Mouse (Mus musculus): ENCODE measurements around the gene Zbtb16. TPM values are rescaled to one million over a fixed set of nuclear protein-coding genes. Genes with fewer than 3 reads are reported as not detected.

The Zbtb16 gene
- polyA plus RNA-seq, 1 experiment from 2014 or later = 7.9 TPM

DNA sequence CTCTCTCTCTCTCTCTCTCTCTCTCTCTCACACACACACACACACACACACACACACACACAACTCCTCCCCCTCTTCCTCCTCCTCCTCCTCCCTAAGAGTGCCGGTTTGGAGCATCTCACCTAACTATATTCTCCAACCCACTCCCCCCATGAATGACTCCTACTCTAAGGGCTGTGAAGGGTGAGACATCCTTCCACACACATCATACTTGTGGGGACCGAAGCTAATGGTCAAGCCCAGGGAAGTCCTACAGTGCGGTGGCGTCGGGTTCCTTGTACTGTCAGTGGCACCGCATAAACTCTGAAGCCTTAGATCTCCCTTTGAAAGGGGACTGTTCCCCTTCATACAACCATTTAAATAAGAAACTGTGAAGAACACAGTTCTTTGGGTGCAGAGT lies 110.9 kb downstream of the Zbtb16 start:
- Histone ChIP-seq H3K27ac (no peak overlapping the region), H3K36me3 (replicated peaks) (no peaks in the 10 kb centered on the region)
- 90% methylated on average over 6 of the region's 6 CpGs for WGBS

DNA sequence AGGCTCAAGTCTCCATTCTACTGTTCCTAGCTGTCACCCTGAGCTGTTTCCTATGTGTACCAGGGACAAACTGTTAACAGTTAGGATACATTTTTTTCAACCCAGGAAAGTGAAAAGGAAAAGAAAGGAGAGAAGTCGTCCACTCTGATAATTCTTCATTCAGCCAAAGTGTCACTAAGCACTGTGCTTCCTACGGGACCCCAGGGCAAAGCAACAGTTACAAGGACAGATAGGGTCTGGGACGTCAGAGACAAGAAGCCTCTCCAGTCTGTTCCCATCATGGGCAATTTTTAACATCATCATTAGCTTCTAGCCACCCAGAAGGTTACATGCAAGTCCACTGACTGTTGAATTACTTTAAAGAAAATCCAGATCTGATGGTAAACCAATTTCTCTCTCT lies 111.3 kb downstream of the Zbtb16 start:
- no peak overlapping the region for H3K4me2 ChIP-seq
- H3K9me3 ChIP-seq = no peaks in the 10 kb centered on the region
- no peak overlapping the region for H3K27ac ChIP-seq
- ATAC-seq (replicated peaks) = no peak
- H3K36me3 ChIP-seq (replicated peaks) = no peaks in the 10 kb centered on the region
- no peak overlapping the region for H3K9ac ChIP-seq
- peaks cover 36% of the 10 kb centered on the region for H3K4me1 ChIP-seq
- no peaks in the 10 kb centered on the region for H3K27me3 ChIP-seq (replicated peaks)
- no peak overlapping the region for H3K4me3 ChIP-seq
- WGBS = 67% methylated on average over 3 of the region's 3 CpGs

More for the DNA sequence above, 110.9 kb downstream of the Zbtb16 start:
- Histone ChIP-seq H3K9ac (no peak overlapping the region), H3K27me3 (replicated peaks) (no peaks in the 10 kb centered on the region), H3K4me2 (no peak overlapping the region), H3K4me1 (peaks cover 36% of the 10 kb centered on the region), H3K9me3 (no peaks in the 10 kb centered on the region), H3K4me3 (no peak overlapping the region)
- no peak for ATAC-seq (replicated peaks)

DNA sequence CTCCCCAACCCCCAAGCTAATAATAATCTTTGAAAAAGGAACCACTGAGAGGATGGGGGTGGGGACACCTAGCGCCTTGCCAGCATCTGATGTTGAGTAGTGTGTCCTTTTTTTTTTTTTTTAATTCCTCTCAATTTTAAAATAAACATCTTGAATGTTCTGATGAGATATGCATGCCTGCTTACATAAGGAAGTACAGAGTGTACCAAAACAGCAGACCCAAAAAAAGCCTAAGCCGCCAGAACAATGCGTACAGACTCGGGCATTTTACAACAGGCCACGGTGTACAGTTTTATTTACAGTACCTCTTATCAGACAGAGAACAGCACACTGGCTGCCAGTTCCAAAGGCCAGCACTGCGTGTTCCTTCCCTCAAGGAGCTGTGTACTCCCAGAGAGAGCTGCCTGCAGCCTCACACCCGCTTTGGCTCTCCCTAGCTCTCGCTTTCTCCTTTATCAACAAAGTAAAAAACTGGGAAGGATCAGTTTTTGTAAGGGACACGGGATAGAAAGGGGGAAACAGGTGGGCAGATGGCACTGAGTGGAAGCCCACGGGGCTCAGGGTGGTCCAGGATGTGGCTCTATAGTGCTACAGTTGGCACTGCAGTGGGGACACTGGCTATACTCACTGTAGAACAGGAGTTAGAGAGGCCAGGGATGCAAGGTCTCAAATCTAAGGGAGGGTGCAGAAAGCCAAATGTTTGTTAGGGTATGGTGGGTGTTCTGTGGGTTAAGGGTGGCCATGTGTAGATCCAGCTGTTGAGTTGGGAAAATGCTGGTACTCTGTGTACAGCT lies 112.3 kb downstream of the Zbtb16 start:
- 0 out of 2 replicates have a peak, but pooled peaks have one; percentile 54 for ATAC-seq (replicated peaks)
- Histone ChIP-seq H3K27ac (peak overlapping the region; percentile 27), H3K4me3 (no peak overlapping the region), H3K4me1 (peaks cover 26% of the 10 kb centered on the region), H3K9me3 (no peaks in the 10 kb centered on the region), H3K4me2 (no peak overlapping the region), H3K9ac (no peak overlapping the region), H3K27me3 (replicated peaks) (no peaks in the 10 kb centered on the region), H3K36me3 (replicated peaks) (no peaks in the 10 kb centered on the region)
- 51% methylated on average over 10 of the region's 10 CpGs for WGBS

DNA sequence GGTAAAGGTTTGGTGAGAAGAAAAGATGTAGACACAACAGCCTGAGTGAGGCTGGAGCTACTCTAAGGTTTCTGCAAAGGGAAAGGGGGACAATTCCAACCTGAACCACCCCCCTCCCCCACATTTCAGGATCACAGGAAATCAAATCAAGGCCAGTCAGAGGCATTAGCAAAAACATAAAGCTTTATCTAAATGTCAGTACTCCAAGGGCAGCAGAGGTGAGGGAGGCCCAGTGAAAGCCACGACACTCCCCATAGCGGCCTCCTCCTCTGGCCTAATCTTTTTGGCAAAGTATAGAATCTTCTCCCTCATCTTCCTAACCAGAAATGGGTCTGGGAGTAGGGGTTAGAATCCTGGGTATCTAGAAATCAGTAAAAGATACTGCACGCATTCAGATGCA lies 113.0 kb downstream of the Zbtb16 start:
- Histone ChIP-seq H3K36me3 (replicated peaks) (no peaks in the 10 kb centered on the region), H3K4me2 (no peak overlapping the region), H3K4me3 (no peak overlapping the region), H3K9ac (no peak overlapping the region), H3K27ac (peak overlapping the region; percentile 27; the same call in 1 of the 2 replicates), H3K9me3 (no peaks in the 10 kb centered on the region), H3K4me1 (peaks cover 19% of the 10 kb centered on the region), H3K27me3 (replicated peaks) (no peaks in the 10 kb centered on the region)
- 36% methylated on average over 3 of the region's 3 CpGs for WGBS
- no peak for ATAC-seq (replicated peaks)

DNA sequence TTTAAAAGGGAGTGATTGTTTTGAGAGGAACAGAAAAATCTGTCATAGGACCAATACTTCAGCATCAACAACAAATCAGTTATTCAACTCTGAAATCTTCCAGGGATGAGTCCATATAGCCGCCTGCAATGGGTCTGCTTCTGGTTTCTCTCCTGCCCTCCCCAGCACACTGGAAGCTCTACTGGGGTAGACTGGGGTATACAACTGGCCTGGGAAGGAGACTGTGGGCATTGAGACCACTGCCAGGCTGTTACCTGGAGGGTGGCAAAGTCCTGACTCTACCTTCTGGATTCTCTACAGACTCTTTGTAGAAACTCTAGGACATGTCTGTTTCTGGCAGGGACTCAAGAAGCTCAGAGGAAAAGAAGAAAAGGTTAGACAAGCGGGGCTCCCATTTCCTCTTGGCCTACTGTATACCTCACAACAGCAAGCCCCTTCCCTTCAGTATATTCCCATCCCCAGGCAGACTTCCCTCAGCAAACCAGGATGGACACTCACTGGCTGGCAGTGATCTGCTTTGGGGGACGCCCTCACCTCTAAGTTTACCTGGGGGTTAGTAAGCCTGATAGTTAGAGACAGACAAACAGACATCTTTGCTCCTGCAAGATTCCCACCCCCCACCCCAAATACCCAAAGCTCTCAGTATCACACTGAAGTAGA lies 113.6 kb downstream of the Zbtb16 start:
- no peak for ATAC-seq (replicated peaks)
- Histone ChIP-seq H3K4me1 (peaks cover 18% of the 10 kb centered on the region), H3K9me3 (no peaks in the 10 kb centered on the region), H3K4me2 (no peak overlapping the region), H3K27ac (no peak overlapping the region), H3K36me3 (replicated peaks) (no peaks in the 10 kb centered on the region), H3K4me3 (no peak overlapping the region), H3K9ac (no peak overlapping the region), H3K27me3 (replicated peaks) (no peaks in the 10 kb centered on the region)
- WGBS = 90% methylated on average over 3 of the region's 3 CpGs

DNA sequence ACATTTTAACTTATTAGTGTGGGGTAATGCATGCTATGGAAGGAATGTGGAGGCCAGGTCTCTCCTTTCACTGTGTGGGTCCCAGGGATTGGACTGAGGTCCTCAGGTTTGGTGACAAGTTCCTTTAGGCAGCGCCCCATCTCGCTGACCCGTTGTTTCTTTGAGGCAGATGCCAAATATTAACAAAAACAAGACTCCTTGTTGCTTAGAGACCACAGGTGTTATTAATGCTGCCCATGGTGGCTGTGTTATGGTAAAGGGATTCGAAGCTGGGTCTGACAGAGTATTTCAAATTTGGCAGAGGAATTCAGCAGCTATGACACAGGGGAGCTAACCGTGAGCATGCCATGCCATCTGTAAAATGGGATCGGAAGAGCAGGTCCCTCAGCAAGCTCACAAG lies 114.4 kb downstream of the Zbtb16 start:
- WGBS = 93% methylated on average over 6 of the region's 6 CpGs
- no peak overlapping the region for H3K9ac ChIP-seq
- no peaks in the 10 kb centered on the region for H3K9me3 ChIP-seq
- no peaks in the 10 kb centered on the region for H3K36me3 ChIP-seq (replicated peaks)
- H3K27ac ChIP-seq = no peak overlapping the region
- no peak for ATAC-seq (replicated peaks)
- peaks cover 18% of the 10 kb centered on the region for H3K4me1 ChIP-seq
- H3K4me2 ChIP-seq = no peak overlapping the region
- H3K4me3 ChIP-seq = no peak overlapping the region
- no peaks in the 10 kb centered on the region for H3K27me3 ChIP-seq (replicated peaks)

DNA sequence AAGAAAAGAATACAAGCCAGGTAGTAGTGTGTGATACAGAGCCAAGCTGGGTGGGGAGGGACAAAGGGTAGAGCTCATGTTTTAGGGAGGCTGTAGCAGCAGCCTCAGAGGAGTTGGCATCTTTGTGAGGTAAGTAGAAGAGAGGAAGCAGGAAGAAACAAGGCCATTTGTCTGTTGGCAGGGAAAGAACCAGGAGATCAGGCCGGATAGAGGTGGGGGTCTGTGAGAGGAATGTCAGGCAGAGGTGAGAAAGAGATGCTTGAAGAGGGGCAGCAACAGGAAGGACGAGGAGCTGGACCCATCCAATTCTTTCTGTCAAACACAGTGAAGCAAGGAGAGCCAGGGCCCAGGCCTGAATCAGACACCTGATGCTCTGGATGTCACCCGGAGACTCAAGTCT lies 114.8 kb downstream of the Zbtb16 start:
- WGBS = 81% methylated on average over 3 of the region's 3 CpGs
- ATAC-seq (replicated peaks) = no peak

DNA sequence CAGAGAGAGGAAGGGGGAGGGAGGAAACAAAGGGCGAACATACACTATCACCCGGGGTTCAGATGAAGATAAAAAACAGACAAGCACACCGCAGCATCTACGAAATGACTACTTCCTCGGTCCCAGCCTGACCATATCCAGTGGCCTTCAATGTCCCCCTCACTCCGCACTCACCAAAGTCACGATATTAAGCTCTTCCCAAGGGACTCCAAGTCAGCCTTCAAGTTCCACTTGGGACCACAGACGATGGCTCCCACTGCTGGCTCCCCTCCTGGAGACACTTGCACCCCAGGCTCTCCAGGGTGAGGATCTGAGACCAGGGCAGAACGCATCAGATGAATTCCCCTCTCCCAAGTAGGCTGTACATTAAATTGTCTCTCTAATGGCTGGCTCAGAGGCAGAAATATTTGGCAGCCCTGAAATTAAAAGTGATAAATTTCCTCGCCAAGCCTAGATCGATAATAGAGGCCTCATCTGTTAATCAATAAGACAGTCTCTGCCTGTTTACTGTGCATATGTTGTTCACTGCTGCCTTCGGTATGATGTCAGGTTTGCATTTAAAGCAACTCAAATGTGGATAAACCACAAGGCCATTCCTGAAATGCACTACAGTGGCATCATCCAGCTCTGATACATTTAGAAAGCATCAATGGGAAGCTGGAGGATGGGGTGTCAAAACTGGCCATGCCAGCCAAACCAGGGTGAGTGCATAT lies 115.6 kb downstream of the Zbtb16 start:
- H3K9me3 ChIP-seq = no peaks in the 10 kb centered on the region
- H3K27ac ChIP-seq = no peak overlapping the region
- H3K9ac ChIP-seq = no peak overlapping the region
- no peak overlapping the region for H3K4me2 ChIP-seq
- no peaks in the 10 kb centered on the region for H3K36me3 ChIP-seq (replicated peaks)
- no peak overlapping the region for H3K4me3 ChIP-seq
- no peaks in the 10 kb centered on the region for H3K27me3 ChIP-seq (replicated peaks)
- ATAC-seq (replicated peaks) = no peak
- 78% methylated on average over 12 of the region's 12 CpGs for WGBS
- peaks cover 18% of the 10 kb centered on the region for H3K4me1 ChIP-seq

More for the DNA sequence above, 114.8 kb downstream of the Zbtb16 start:
- peaks cover 18% of the 10 kb centered on the region for H3K4me1 ChIP-seq
- H3K27ac ChIP-seq = no peak overlapping the region
- H3K36me3 ChIP-seq (replicated peaks) = no peaks in the 10 kb centered on the region
- H3K27me3 ChIP-seq (replicated peaks) = no peaks in the 10 kb centered on the region
- H3K4me3 ChIP-seq = no peak overlapping the region
- H3K4me2 ChIP-seq = no peak overlapping the region
- no peak overlapping the region for H3K9ac ChIP-seq
- no peaks in the 10 kb centered on the region for H3K9me3 ChIP-seq

DNA sequence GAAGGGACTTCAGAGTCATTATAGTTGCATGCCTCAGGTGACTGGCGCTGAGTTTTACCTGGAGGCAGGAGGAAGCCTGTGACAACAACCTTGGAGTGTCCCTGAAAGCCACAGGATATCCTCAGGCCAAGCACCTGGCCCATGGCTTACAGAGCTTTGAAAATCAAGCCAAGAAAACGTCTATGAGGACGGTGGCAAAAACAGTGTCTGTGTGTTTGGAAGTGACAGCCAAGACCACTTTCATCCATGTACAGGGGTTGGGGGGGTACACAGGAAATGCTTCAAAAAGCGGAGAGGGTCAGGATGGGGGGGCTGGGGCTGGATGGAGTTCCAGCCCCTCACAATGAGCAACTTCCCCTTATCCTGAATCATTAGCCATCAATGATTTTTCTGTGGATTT lies 116.4 kb downstream of the Zbtb16 start:
- Histone ChIP-seq H3K9me3 (no peaks in the 10 kb centered on the region), H3K4me1 (peaks cover 18% of the 10 kb centered on the region), H3K4me3 (no peak overlapping the region), H3K9ac (no peak overlapping the region), H3K27me3 (replicated peaks) (no peaks in the 10 kb centered on the region), H3K36me3 (replicated peaks) (no peaks in the 10 kb centered on the region), H3K27ac (no peak overlapping the region), H3K4me2 (no peak overlapping the region)
- 63% methylated on average over 4 of the region's 4 CpGs for WGBS
- no peak for ATAC-seq (replicated peaks)

DNA sequence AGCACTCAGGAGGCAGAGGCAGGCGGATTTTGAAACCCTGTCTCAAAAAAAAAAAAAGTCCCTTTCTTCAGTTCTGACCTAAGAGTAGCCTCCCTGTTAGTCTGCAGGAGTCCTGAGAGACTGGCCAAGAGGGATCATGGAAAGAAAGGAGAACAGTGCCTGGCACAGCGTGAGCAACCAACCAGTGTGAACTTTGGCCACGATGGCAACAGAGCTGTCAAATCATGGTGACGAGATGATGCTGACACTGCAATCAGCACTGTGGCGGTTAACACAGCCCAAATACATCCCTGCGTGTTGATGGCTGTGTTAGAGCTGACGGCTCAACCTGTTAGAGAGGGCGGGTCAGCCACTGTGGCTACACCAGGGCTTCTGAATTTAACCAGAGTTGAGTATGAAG lies 119.5 kb downstream of the Zbtb16 start:
- Histone ChIP-seq H3K4me3 (no peak overlapping the region), H3K36me3 (replicated peaks) (no peaks in the 10 kb centered on the region), H3K4me1 (peaks cover 6% of the 10 kb centered on the region; the same call in 1 of the 2 replicates), H3K27ac (no peak overlapping the region), H3K27me3 (replicated peaks) (no peaks in the 10 kb centered on the region), H3K4me2 (no peak overlapping the region), H3K9ac (no peak overlapping the region), H3K9me3 (no peaks in the 10 kb centered on the region)
- 76% methylated on average over 8 of the region's 8 CpGs for WGBS
- no peak for ATAC-seq (replicated peaks)

DNA sequence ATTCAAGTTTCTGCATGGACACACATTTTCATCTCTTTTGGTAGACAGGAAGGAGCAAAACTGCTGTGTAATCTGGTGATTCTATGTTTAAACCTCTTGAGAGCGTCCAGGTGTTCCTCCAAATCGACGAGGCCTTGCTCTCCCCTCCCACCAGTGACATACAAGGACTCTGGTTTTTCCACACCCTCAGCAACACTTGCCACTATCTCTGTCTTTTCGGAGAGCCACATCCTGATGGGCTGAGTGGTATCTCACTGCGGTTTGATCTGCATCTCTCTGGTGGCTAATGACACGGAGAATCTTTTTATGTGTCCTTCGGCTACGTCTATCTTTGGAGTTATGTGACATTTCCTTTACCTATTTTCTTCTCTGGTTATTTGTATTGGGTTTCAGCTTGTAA lies 121.0 kb downstream of the Zbtb16 start:
- H3K4me1 ChIP-seq = peaks cover 14% of the 10 kb centered on the region; the same call in 1 of the 2 replicates
- no peak overlapping the region for H3K4me3 ChIP-seq
- ATAC-seq (replicated peaks) = no peak
- no peak overlapping the region for H3K27ac ChIP-seq
- no peak overlapping the region for H3K4me2 ChIP-seq
- no peaks in the 10 kb centered on the region for H3K9me3 ChIP-seq
- WGBS = 91% methylated on average over 8 of the region's 8 CpGs
- H3K36me3 ChIP-seq (replicated peaks) = no peaks in the 10 kb centered on the region
- H3K9ac ChIP-seq = no peak overlapping the region
- H3K27me3 ChIP-seq (replicated peaks) = no peaks in the 10 kb centered on the region

DNA sequence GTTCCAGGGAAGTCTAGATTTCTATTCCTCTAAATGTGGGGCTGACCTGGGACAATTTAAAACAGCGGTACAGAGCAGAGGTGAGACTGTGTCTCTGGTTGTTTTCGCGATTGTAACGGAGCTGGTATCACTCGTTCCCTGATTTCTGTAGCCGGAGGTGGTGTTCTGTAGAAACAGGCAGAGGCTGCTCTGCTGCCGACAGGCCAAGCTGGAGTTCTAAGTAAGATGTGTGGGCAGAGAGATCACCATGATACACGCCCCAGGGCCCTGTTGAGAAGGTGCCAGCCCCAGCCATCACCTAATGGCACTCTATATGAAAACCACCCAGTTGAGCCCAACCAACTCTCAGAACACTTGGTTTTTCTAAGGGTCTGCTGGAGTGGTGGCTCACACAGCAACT lies 122.2 kb downstream of the Zbtb16 start:
- Histone ChIP-seq H3K9ac (no peak overlapping the region), H3K27ac (no peak overlapping the region), H3K4me2 (no peak overlapping the region), H3K4me3 (no peak overlapping the region), H3K4me1 (peaks cover 11% of the 10 kb centered on the region; the same call in 1 of the 2 replicates), H3K36me3 (replicated peaks) (no peaks in the 10 kb centered on the region), H3K9me3 (no peaks in the 10 kb centered on the region), H3K27me3 (replicated peaks) (no peaks in the 10 kb centered on the region)
- 96% methylated on average over 8 of the region's 8 CpGs for WGBS
- no peak for ATAC-seq (replicated peaks)

Data from midbrain, embryonic 15.5 days (tissue).